ENCODE assay signal across 15 mouse cellular contexts in the genomic region with DNA sequence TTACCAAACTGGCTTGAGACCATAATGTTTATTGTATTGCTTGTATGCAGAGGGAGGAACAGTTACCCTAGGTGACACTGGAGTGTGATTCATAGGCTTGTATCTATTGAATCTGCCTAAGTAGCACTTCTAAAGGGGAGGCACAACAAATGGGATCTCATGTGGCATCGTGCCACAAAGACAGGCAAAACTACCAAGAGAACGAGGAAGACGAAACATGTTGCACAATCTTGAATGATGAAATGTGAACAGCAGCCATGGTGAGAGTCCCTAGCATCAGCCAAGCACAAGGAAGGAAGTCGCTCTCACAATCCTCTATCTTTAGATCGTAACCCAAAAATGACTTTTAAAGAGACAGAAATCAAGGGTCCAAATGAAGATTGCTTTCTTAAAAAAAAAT. TPM values are rescaled to one million over a fixed set of nuclear protein-coding genes. Genes with fewer than 3 reads are reported as not detected.
DNase-seq lines count a peak whose midpoint lies in the region; ATAC-seq and TF ChIP-seq lines count a peak whose summit lies in the region.
"Had no signal": no experiment of that assay in that cellular context is flagged by ENCODE, and none has a peak within 500 bp of the region (broad histone marks: within the 10 kb centered on the region; RNA-seq: fewer than 3 reads in every experiment).

No protein-coding gene starts in this region.

- no peak for TF ChIP-seq POLR2A in kidney, adult 2 months (IDR thresholded peaks at IDR 0.05; ENCODE audit: low read depth, low read length)
- no peak for TF ChIP-seq POLR2A in bone marrow macrophage, adult 2 months (IDR thresholded peaks at IDR 0.05; ENCODE audit: borderline replicate concordance, low read depth, low read length)

- H3K9ac ChIP-seq in midbrain, postnatal 0 days (replicated peaks; ENCODE audit: low read length, poor library complexity, severe bottlenecking), result no peak overlapping the region
- H3K9ac ChIP-seq: forebrain, embryonic 12.5 days; liver, embryonic 15.5 days; midbrain, embryonic 12.5 days had no signal

- peak; percentile 12 for DNase-seq in kidney, adult 2 months
- DNase-seq in kidney, postnatal 14 days, result no peak
- peak; percentile 24 for DNase-seq in c-Kit-positive CD71-negative TER-119-negative erythroid progenitor cells, embryonic 14.5 days (ENCODE audit: low read depth)
- DNase-seq in lung, postnatal 36 days, result peak; percentile 65
- no peak for DNase-seq in Muller cell, postnatal 12 days (ENCODE audit: inconsistent ontology term)
- no peak for DNase-seq in midbrain, postnatal 0 days (ENCODE audit: low spot score)
- DNase-seq: adrenal gland, postnatal 36 days; cerebellum, adult 18-20 months; kidney, postnatal 25 days; right cerebral cortex, adult 18-20 months had no signal

- H3K9me3 ChIP-seq in midbrain, postnatal 0 days (ENCODE audit: low read length), result no peaks in the 10 kb centered on the region
- H3K9me3 ChIP-seq: forebrain, embryonic 12.5 days; liver, embryonic 15.5 days; midbrain, embryonic 12.5 days had no signal

- H3K27ac ChIP-seq in kidney, adult 2 months (ENCODE audit: insufficient read depth, low read depth, low read length), result no peak overlapping the region
- peak overlapping the region; percentile 64 for H3K27ac ChIP-seq in bone marrow macrophage, adult 2 months (ENCODE audit: insufficient read depth, low read depth, low read length)
- H3K27ac ChIP-seq in midbrain, postnatal 0 days (ENCODE audit: low read depth, low read length), result no peak overlapping the region
- H3K27ac ChIP-seq: forebrain, embryonic 12.5 days; liver, embryonic 15.5 days; midbrain, embryonic 12.5 days had no signal

- H3K4me1 ChIP-seq in kidney, adult 2 months (ENCODE audit: control insufficient read depth, insufficient read depth, low read length), result no peaks in the 10 kb centered on the region
- H3K4me1 ChIP-seq in bone marrow macrophage, adult 2 months (ENCODE audit: control insufficient read depth, insufficient read depth, low read length), result peaks cover 33% of the 10 kb centered on the region
- H3K4me1 ChIP-seq in midbrain, postnatal 0 days (ENCODE audit: insufficient read depth, low read length), result no peaks in the 10 kb centered on the region
- H3K4me1 ChIP-seq: forebrain, embryonic 12.5 days; liver, embryonic 15.5 days; midbrain, embryonic 12.5 days had no signal

- no peak for ATAC-seq in midbrain, postnatal 0 days (ENCODE audit: low FRiP score)
- ATAC-seq: inflammation-experienced regulatory T-cells, adult 6 months had no signal

- H3K36me3 ChIP-seq in kidney, adult 2 months (ENCODE audit: control insufficient read depth, insufficient read depth, low read length), result no peaks in the 10 kb centered on the region
- H3K36me3 ChIP-seq in midbrain, postnatal 0 days (ENCODE audit: insufficient read depth, low read length), result no peaks in the 10 kb centered on the region
- H3K36me3 ChIP-seq: forebrain, embryonic 12.5 days; liver, embryonic 15.5 days; midbrain, embryonic 12.5 days had no signal

- 77% methylated on average over 5 of the region's 5 CpGs for WGBS in kidney, adult 2 months
- 91% methylated on average over 5 of the region's 5 CpGs for WGBS in midbrain, postnatal 0 days

- H3K4me3 ChIP-seq in kidney, adult 2 months (ENCODE audit: insufficient read depth, low read depth, low read length), result no peak overlapping the region
- H3K4me3 ChIP-seq in bone marrow macrophage, adult 2 months (ENCODE audit: insufficient read depth, low read length), result no peak overlapping the region
- no peak overlapping the region for H3K4me3 ChIP-seq in midbrain, postnatal 0 days (ENCODE audit: low read depth, low read length)
- H3K4me3 ChIP-seq: forebrain, embryonic 12.5 days; liver, embryonic 15.5 days; midbrain, embryonic 12.5 days had no signal

- H3K4me2 ChIP-seq in midbrain, postnatal 0 days (ENCODE audit: low read depth, low read length, poor library complexity, severe bottlenecking), result no peak overlapping the region
- H3K4me2 ChIP-seq: forebrain, embryonic 12.5 days; liver, embryonic 15.5 days; midbrain, embryonic 12.5 days had no signal

- no peak for TF ChIP-seq CTCF in kidney, adult 2 months (conservative IDR thresholded peaks at IDR 0.05; ENCODE audit: insufficient read depth, insufficient read length, low read depth, low read length)
- no peak for TF ChIP-seq CTCF in bone marrow macrophage, adult 2 months (IDR thresholded peaks at IDR 0.05; ENCODE audit: low read depth, low read length)
- TF ChIP-seq CTCF in midbrain, postnatal 0 days (IDR thresholded peaks at IDR 0.05), result no peak

- no peaks in the 10 kb centered on the region for H3K27me3 ChIP-seq in kidney, adult 2 months (replicated peaks; ENCODE audit: control insufficient read depth, insufficient read depth, low read length)
- no peaks in the 10 kb centered on the region for H3K27me3 ChIP-seq in midbrain, postnatal 0 days (ENCODE audit: insufficient read depth, low read length)
- H3K27me3 ChIP-seq: forebrain, embryonic 12.5 days; liver, embryonic 15.5 days; midbrain, embryonic 12.5 days had no signal

RNA-seq across cellular contexts. Expression of a gene that starts 30.6 kb away (rescaled TPM):
- polyA plus RNA-seq in kidney, adult 2 months (2012; rRNA removed), result 0.73 and 1.1 TPM in 2 replicates
- polyA plus RNA-seq in bone marrow macrophage, adult 2 months (2012; ENCODE audit: insufficient read depth, insufficient read length, missing spikeins), result 48.4 and 48.8 TPM in 2 replicates
- 4.4 and 8.4 TPM in 2 replicates for total RNA-seq in midbrain, postnatal 0 days (2014; rRNA removed)
- 0.33 and 0.63 TPM in 2 replicates for polyA plus RNA-seq in midbrain, postnatal 0 days (2015; fragmentation: Nextera tagmentation; extraction: Ambion mirVana)
- polyA plus RNA-seq: inflammation-experienced regulatory T-cells, adult 6 months had no signal

Comparison
In these comparisons a context has a peak if more than half of its experiments do, and no peak if none do; other contexts are left out.
1. DNase-seq: peak in kidney, adult 2 months (single experiment), c-Kit-positive CD71-negative TER-119-negative erythroid progenitor cells, embryonic 14.5 days (single experiment) and lung, postnatal 36 days (single experiment); none in kidney, postnatal 14 days (single experiment), Muller cell, postnatal 12 days (single experiment) and midbrain, postnatal 0 days (single experiment).
2. RNA of a gene that starts 30.6 kb away (polyA plus RNA-seq): 48.4 to 48.8 TPM in bone marrow macrophage, adult 2 months; 0.73 to 1.1 TPM in kidney, adult 2 months and 0.33 to 0.63 TPM in midbrain, postnatal 0 days; every median in the first group is over 10 times any median in the second.